Mouse (Mus musculus) limb, embryonic 11.5 days (tissue): ENCODE measurements around the gene Smim20. TPM values are rescaled to one million over a fixed set of nuclear protein-coding genes. Genes with fewer than 3 reads are reported as not detected.

ENCODE experiments used
- ATAC-seq: fragments of 200-750 bp; cut with Nextera tagmentation; 2 replicates; pipeline ENCODE4 v1.8.0; 2017; ENCODE audit warnings: low read depth; ENCODE audit not compliant: insufficient number of reproducible peaks, low FRiP score, low TSS enrichment
- DNase-seq: peaks from one replicate; pipeline ENCODE4 v3.0.0-alpha.2; 2015; ENCODE audit warnings: low spot score
- H3K27ac ChIP-seq: fragments of 300-500 bp; sonication (generic); replicated peaks from 2 replicates; pipeline ENCODE4 v1.5.1; 2014; ENCODE audit warnings: low read depth, mild to moderate bottlenecking, low read length
- H3K27me3 ChIP-seq: fragments of 300-500 bp; sonication (generic); 2 replicates; pipeline ENCODE4 v1.6.1; 2014; ENCODE audit warnings: mild to moderate bottlenecking, low read length, mixed read lengths; ENCODE audit not compliant: control insufficient read depth, insufficient read depth
- H3K36me3 ChIP-seq: fragments of 300-500 bp; sonication (generic); 2 replicates; pipeline ENCODE4 v1.6.1; 2014; ENCODE audit warnings: mild to moderate bottlenecking, low read length, moderate library complexity, mixed read lengths; ENCODE audit not compliant: control insufficient read depth, insufficient read depth
- H3K4me1 ChIP-seq: fragments of 300-500 bp; sonication (generic); 2 replicates; pipeline ENCODE4 v1.6.1; 2014; ENCODE audit warnings: low read length, mixed read lengths; ENCODE audit not compliant: control insufficient read depth, insufficient read depth
- H3K4me2 ChIP-seq: fragments of 300-500 bp; sonication (generic); 2 replicates; pipeline ENCODE4 v1.6.1; 2014; ENCODE audit warnings: low read depth, mild to moderate bottlenecking, moderate library complexity; ENCODE audit not compliant: severe bottlenecking
- H3K4me3 ChIP-seq: fragments of 300-500 bp; sonication (generic); 2 replicates; pipeline ENCODE4 v1.5.1; 2014; ENCODE audit warnings: low read depth, low read length
- H3K9ac ChIP-seq: fragments of 300-500 bp; sonication (generic); 2 replicates; pipeline ENCODE4 v1.6.1; 2014; ENCODE audit warnings: mild to moderate bottlenecking, low read length
- H3K9me3 ChIP-seq: fragments of 300-500 bp; sonication (generic); 2 replicates; pipeline ENCODE4 v1.6.1; 2016; ENCODE audit warnings: low read length; ENCODE audit not compliant: control insufficient read depth
- WGBS: fragments of 180-500 bp; shearing (Covaris S2); extraction: QIAGEN DNeasy Blood & Tissue Kit; methylation state at CpG from one replicate; pipeline ENCODE4 v1.1.7; 2014; 5-methylcytosine and 5-hydroxymethylcytosine counted together
- polyA plus RNA-seq: library from polyadenylated mRNA; unstranded; fragments of >200 nt; fragmentation: Nextera tagmentation; extraction: Ambion mirVana; gene quantifications from 2 replicates; pipeline ENCODE4 v1.2.1, GENCODE M21; 2014

Gene Smim20
- polyA plus RNA-seq, 1 experiment from 2014 or later, result 59.0 TPM

DNA sequence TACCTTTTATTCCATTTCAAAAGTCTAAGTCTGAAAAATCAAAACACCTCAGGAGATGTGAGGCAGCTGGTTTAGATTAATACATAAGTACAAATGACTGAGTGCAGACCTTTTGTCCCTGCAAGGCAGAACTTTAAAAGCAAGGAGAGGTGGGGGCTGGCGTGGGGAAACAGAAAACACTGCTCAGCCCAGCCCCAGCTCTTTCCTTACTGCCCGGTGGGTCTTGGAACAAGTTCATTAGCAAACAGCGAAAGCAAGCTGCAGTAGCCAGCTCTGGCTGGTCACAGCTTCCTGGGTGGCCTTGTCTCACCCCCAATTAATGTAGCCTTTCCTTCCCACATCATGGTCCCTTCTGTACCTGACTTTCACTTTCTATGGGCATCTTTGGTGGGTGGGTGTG, 53.4 kb downstream of the Smim20 start:
- H3K36me3 ChIP-seq, result no peaks in the 10 kb centered on the region
- no peak overlapping the region for H3K9ac ChIP-seq
- ATAC-seq (peak; percentile 79), DNase-seq (peak; percentile 65)
- H3K4me1 ChIP-seq, result peaks cover 8% of the 10 kb centered on the region; the same call in 1 of the 2 replicates
- H3K27ac ChIP-seq, result 0 out of 2 replicates have a peak overlapping the region, but pooled peaks have one; percentile 3
- H3K27me3 ChIP-seq, result no peaks in the 10 kb centered on the region
- no peaks in the 10 kb centered on the region for H3K9me3 ChIP-seq
- no peak overlapping the region for H3K4me2 ChIP-seq
- WGBS, result 22% methylated on average over 3 of the region's 3 CpGs
- H3K4me3 ChIP-seq, result no peak overlapping the region

DNA sequence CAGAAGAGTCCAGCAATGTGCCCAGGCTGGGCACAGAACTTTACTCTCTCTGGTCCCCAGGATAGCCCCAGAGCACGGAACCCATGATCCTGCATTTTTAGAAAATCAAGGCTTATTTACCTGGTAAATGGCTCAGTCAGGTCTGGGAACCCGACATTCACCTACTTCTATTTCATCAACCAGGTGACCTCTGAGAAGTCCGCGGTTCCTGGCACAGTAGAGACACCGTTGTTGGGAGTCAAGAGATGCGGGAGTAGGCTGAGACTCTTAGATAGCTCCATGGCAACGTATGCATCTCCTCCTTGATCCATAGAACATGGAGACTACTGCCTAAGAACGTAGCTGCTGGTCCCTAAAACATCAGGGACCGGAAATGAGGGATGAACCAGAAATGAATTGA, 55.0 kb downstream of the Smim20 start:
- DNase-seq, result no peak
- H3K9ac ChIP-seq, result no peak overlapping the region
- no peaks in the 10 kb centered on the region for H3K27me3 ChIP-seq
- WGBS, result 94% methylated on average over 9 of the region's 9 CpGs
- H3K36me3 ChIP-seq, result no peaks in the 10 kb centered on the region
- no peak for ATAC-seq
- H3K27ac ChIP-seq, result no peak overlapping the region
- peaks cover 10% of the 10 kb centered on the region; the same call in 1 of the 2 replicates for H3K4me1 ChIP-seq
- H3K9me3 ChIP-seq, result no peaks in the 10 kb centered on the region
- no peak overlapping the region for H3K4me2 ChIP-seq
- H3K4me3 ChIP-seq, result no peak overlapping the region

DNA sequence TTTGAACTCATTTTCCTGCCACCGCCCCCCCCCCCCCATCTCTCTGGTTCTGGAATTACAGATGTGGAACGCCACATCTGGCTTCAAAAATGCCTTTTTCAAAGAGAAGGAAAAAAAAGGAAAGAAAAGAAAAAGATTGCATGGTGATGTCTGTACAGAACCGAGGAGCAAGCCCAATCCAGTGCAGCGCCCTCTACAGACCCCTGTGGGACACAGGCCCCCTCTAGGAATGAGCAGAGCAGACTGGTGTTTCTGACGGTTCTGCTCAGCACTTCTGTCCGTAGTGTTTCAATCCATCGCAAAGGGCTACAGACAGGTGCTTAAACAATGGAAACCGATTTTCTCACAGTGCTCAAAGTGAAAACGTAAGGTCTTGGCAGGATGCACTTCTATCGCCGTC, 55.6 kb downstream of the Smim20 start:
- WGBS, result 87% methylated on average over 11 of the region's 11 CpGs
- Histone ChIP-seq H3K9ac (no peak overlapping the region), H3K4me1 (peaks cover 10% of the 10 kb centered on the region; the same call in 1 of the 2 replicates), H3K4me3 (no peak overlapping the region), H3K27ac (no peak overlapping the region), H3K4me2 (no peak overlapping the region), H3K27me3 (no peaks in the 10 kb centered on the region), H3K36me3 (no peaks in the 10 kb centered on the region), H3K9me3 (no peaks in the 10 kb centered on the region)
- ATAC-seq (no peak), DNase-seq (no peak)

DNA sequence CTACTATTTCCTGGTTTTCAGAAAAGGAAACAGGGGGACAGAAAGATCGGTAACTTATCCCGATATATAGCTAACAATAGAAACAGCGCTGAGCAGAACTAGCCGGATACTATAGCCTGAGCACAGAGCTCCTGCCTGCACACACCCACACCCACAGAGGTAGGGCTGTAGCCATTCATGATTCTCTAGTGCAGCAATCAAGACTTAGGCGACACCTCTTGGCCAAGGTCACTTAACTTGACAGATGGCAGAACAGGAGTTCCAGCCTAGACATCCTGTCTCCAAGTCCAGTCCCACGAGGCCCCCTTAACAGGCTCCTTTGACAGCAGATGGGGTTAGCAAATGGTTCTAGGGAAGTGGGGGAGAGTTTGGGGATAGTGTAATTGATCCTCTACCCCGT, 56.2 kb downstream of the Smim20 start:
- no peak for ATAC-seq
- H3K4me2 ChIP-seq, result no peak overlapping the region
- peaks cover 10% of the 10 kb centered on the region; the same call in 1 of the 2 replicates for H3K4me1 ChIP-seq
- no peaks in the 10 kb centered on the region for H3K27me3 ChIP-seq
- H3K4me3 ChIP-seq, result no peak overlapping the region
- H3K9ac ChIP-seq, result no peak overlapping the region
- no peak overlapping the region for H3K27ac ChIP-seq
- H3K9me3 ChIP-seq, result no peaks in the 10 kb centered on the region
- 64% methylated on average over 7 of the region's 7 CpGs for WGBS
- no peaks in the 10 kb centered on the region for H3K36me3 ChIP-seq
- no peak for DNase-seq

- 81% methylated on average over 3 of the region's 3 CpGs for WGBS
- Histone ChIP-seq H3K27ac (no peak overlapping the region), H3K27me3 (no peaks in the 10 kb centered on the region), H3K4me3 (no peak overlapping the region), H3K4me1 (peaks cover 10% of the 10 kb centered on the region; the same call in 1 of the 2 replicates), H3K36me3 (no peaks in the 10 kb centered on the region), H3K9ac (no peak overlapping the region), H3K9me3 (no peaks in the 10 kb centered on the region), H3K4me2 (no peak overlapping the region)
- DNase-seq (no peak), ATAC-seq (no peak)
Observed at GRCm38 (mm10) chr5:53324256-53324655, 57.4 kb downstream of the Smim20 start.

- Histone ChIP-seq H3K4me3 (no peak overlapping the region), H3K9ac (no peak overlapping the region), H3K36me3 (no peaks in the 10 kb centered on the region), H3K4me2 (no peak overlapping the region), H3K27ac (no peak overlapping the region), H3K27me3 (no peaks in the 10 kb centered on the region), H3K4me1 (peaks cover 10% of the 10 kb centered on the region; the same call in 1 of the 2 replicates), H3K9me3 (no peaks in the 10 kb centered on the region)
- DNase-seq (no peak), ATAC-seq (no peak)
- 63% methylated on average over 6 of the region's 6 CpGs for WGBS
Observed at GRCm38 (mm10) chr5:53324791-53325190, 57.9 kb downstream of the Smim20 start.

DNA sequence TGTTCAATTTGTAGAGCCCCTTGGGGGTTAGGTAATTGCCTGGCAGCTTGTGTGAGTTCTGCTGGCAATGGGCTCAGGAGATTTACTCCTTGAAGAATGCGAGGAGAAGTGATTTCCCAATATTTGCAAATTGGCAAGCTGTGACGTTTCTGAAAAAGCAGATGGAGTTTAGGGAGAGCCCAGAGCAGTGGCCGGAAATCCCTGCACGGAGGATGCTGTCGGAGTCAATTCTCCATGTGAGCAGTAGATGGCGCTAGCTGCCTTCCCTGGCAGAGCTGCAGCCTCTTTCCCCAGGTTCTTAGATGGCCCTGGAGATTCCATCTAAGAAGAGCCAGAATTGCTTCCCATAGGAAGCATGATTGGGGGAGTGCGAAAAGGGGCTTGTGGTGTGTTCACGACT, 59.1 kb downstream of the Smim20 start:
- no peak for ATAC-seq
- peak; percentile 83 for DNase-seq
- no peaks in the 10 kb centered on the region for H3K9me3 ChIP-seq

GRCm38 (mm10) chr5:53326491-53326890, 59.6 kb downstream of the Smim20 start:
- DNase-seq (no peak), ATAC-seq (no peak)
- no peaks in the 10 kb centered on the region for H3K9me3 ChIP-seq
- no peak overlapping the region for H3K9ac ChIP-seq
- WGBS, result 69% methylated on average over 5 of the region's 5 CpGs
- H3K4me1 ChIP-seq, result 0 out of 2 replicates have a peak, but pooled peaks cover 2% of the 10 kb centered on the region
- H3K27ac ChIP-seq, result no peak overlapping the region
- H3K4me3 ChIP-seq, result no peak overlapping the region
- no peak overlapping the region for H3K4me2 ChIP-seq
- no peaks in the 10 kb centered on the region for H3K27me3 ChIP-seq
- H3K36me3 ChIP-seq, result no peaks in the 10 kb centered on the region

More for the DNA sequence above, 59.1 kb downstream of the Smim20 start:
- Histone ChIP-seq H3K27me3 (no peaks in the 10 kb centered on the region), H3K4me2 (no peak overlapping the region), H3K36me3 (no peaks in the 10 kb centered on the region), H3K4me1 (0 out of 2 replicates have a peak, but pooled peaks cover 2% of the 10 kb centered on the region), H3K27ac (no peak overlapping the region), H3K9ac (no peak overlapping the region), H3K4me3 (no peak overlapping the region)
- WGBS, result 3% methylated on average over 8 of the region's 8 CpGs
